Mouse (Mus musculus) layer of hippocampus, adult 2 months (tissue): ENCODE measurements around the gene Gkn1. TPM values are rescaled to one million over a fixed set of nuclear protein-coding genes. Genes with fewer than 3 reads are reported as not detected.

Source experiments
- DNase-seq, 2 experiments: peaks; one replicate each; pipeline ENCODE4 v3.0.0; 2022; ENCODE audit warnings: low spot score in 2 of 2
- H3K27ac ChIP-seq: fragments of 200-600 bp; 2 replicates; pipeline ENCODE4 v1.8.1; 2022
- H3K4me3 ChIP-seq: fragments of 200-600 bp; 2 replicates; pipeline ENCODE4 v1.8.1; 2022; ENCODE audit warnings: mild to moderate bottlenecking
- CTCF ChIP-seq: fragments of 200-600 bp; conservative IDR thresholded peaks from 2 replicates; pipeline ENCODE4 v1.8.1; 2022; ENCODE audit warnings: antibody characterized with exemption, mild to moderate bottlenecking, moderate library complexity
- total RNA-seq, 2 experiments: library from RNA; stranded (reverse); gene quantifications; 2 replicates each; pipeline ENCODE4 v1.2.3; 2021

Gene Gkn1
- total RNA-seq, 2 experiments from 2014 or later = not detected

DNA sequence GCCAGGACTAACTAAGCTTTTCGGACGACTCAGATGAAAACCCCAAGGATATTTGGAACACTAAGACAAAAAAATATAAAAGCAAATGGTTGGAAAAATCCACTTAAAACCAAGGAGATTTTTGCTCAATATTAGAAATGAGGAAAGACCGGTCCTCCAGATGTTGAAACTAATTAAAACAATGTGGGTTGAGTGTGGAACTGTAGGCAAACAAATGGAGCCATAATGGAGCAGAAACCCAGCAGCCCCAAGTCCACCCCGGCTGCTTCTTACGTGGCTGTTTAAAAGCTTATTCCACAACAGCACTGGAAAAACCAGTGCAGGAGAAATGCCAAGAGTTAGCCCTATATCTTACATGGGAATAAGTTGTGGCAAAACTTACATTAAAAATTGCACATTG lies 48.0 kb downstream of the Gkn1 start:
- no peak for TF ChIP-seq CTCF
- Histone ChIP-seq H3K27ac (no peak overlapping the region), H3K4me3 (no peak overlapping the region)
- DNase-seq = no peak

DNA sequence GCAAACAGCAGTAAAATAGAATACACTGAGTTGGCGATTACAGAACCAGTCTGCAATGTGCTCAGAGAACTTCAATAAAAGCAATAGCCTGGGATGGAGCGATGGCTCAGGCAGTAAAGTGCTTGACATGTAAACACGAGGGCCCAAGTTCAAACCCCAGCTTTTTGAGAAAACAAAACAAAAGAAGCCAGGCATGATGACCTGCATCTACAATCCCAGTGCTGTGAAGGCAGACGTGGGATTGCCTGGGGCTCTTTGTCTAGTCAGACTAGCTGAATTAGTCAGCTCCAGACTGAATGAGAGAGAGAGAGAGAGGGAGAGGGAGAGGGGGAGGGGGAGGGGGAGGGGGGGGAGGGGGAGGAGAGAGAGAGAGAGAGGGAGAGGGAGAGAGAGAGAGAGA lies 48.8 kb downstream of the Gkn1 start:
- DNase-seq = no peak
- no peak overlapping the region for H3K27ac ChIP-seq
- H3K4me3 ChIP-seq = no peak overlapping the region
- no peak for TF ChIP-seq CTCF

Other genes starting within 250 kb of the Gkn1 start
- not detected for gene D6Ertd527e, start 246.2 kb downstream of the Gkn1 start, total RNA-seq
- gene Antxr1, start 15.1 kb downstream of the Gkn1 start, total RNA-seq = 10 to 100 TPM in 1 of 2 experiments, 1 to 10 TPM in 1; 9.7 to 10.7 TPM
- not detected for gene Gkn2, start 22.4 kb upstream of the Gkn1 start, total RNA-seq
- 1 to 10 TPM; 2.0 to 3.6 TPM for gene Gkn3, start 38.0 kb upstream of the Gkn1 start, total RNA-seq
- not detected for gene Bmp10, start 78.1 kb upstream of the Gkn1 start, total RNA-seq
- 1 to 10 TPM; 2.5 to 2.9 TPM for gene Arhgap25, start 182.3 kb upstream of the Gkn1 start, total RNA-seq
- gene Prokr1, start 239.8 kb upstream of the Gkn1 start, total RNA-seq = under 1 TPM; 0.08 to 0.17 TPM